Mouse (Mus musculus): ENCODE data around the gene Pdik1l. TPM values are rescaled to one million over a fixed set of nuclear protein-coding genes. Genes with fewer than 3 reads are reported as not detected.
A peak's percentile ranks its signal among the peaks of the same experiment; 100 is the strongest.

Pdik1l gene
- polyA plus RNA-seq, 1 experiment = 13.3 TPM

DNA sequence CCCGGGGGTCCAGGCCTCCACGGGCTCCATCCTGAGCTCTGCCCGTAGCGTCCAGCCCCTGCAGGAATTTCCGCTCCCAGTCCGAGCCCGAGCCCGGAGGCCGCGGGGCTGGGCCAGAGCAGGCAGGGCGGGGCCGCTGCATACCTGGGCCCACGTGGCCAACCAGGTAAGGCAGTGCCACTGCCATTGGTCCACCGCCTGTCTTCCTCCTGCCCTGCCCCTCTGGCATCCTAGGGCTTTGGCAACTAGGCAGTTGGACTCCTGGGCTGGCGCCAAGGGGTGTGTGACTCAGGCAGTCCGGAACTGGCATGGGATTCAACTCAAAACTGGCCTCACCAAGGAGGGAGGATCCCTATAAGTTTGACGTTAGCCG is 49.4 kb downstream of the Pdik1l start, which contains the start of gene Cnksr1:
Gene Cnksr1 (minus strand): TSS at position 121 of the 373 bp plus-strand sequence.
- no peaks in the 10 kb centered on the region for H3K27me3 ChIP-seq (ENCODE audit: control insufficient read depth, insufficient read depth, low read length)
- no peaks in the 10 kb centered on the region for H3K36me3 ChIP-seq (ENCODE audit: control insufficient read depth, insufficient read depth, low read length)
- DNase-seq = no peak
- no peaks in the 10 kb centered on the region for H3K4me1 ChIP-seq (replicated peaks; ENCODE audit: control insufficient read depth, insufficient read depth, low read length)
- TF ChIP-seq POLR2A (IDR thresholded peaks at IDR 0.05; ENCODE audit: control insufficient read depth, extremely low read depth, insufficient read depth, low read length, poor library complexity) (no peak), CTCF (IDR thresholded peaks at IDR 0.05; ENCODE audit: borderline replicate concordance, control insufficient read depth, extremely low read depth, insufficient read depth, low read length, poor library complexity) (no peak)
- 38% methylated on average over 18 of the region's 18 CpGs for WGBS
- no peak within 1 kb of the TSS for H3K27ac ChIP-seq (ENCODE audit: control insufficient read depth, insufficient read depth, low read length)
- peak within 1 kb of the TSS; percentile 19 for H3K4me3 ChIP-seq (ENCODE audit: control insufficient read depth, insufficient read depth, low read length)

DNA sequence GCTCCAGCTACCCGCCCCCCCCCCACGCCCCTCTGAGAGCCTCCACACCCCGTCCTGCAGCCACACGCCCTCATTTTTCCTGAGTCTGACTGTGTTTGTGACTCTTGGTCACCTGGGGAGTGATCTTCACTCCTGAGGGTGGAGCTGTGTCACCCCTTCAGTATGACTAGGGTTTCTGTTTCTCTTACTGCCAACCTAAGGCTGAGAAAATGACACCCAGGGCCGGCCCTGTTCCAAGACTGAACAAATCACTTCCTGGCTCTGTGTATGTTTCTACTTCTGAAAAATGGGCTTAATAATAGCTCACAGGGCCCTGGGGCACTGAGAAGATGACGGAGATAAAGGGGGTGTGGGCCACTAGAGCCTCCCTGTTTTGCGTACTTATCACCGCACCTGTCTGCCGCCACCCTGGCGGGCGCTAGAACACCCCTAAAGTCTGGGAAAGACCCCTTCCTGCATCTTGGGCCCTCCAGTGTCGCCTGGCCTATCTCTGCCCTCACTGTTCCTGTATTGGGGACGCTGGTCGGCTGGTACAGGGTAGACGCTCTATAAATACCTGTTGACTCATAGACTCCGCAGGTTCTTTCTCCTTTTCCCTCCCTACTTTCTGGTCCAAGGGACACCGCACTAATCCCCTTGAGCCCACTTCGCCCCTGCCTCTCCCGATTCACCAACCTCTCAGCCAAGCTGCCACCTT is 50.0 kb downstream of the Pdik1l start:
- H3K4me3 ChIP-seq (ENCODE audit: control insufficient read depth, insufficient read depth, low read length) = peak overlapping the region; percentile 19
- H3K4me1 ChIP-seq (replicated peaks; ENCODE audit: control insufficient read depth, insufficient read depth, low read length) = no peaks in the 10 kb centered on the region
- DNase-seq = no peak
- WGBS = 84% methylated on average over 19 of the region's 19 CpGs
- TF ChIP-seq POLR2A (IDR thresholded peaks at IDR 0.05; ENCODE audit: control insufficient read depth, extremely low read depth, insufficient read depth, low read length, poor library complexity) = no peak
- TF ChIP-seq CTCF (IDR thresholded peaks at IDR 0.05; ENCODE audit: borderline replicate concordance, control insufficient read depth, extremely low read depth, insufficient read depth, low read length, poor library complexity) = no peak
- no peaks in the 10 kb centered on the region for H3K27me3 ChIP-seq (ENCODE audit: control insufficient read depth, insufficient read depth, low read length)
- no peaks in the 10 kb centered on the region for H3K36me3 ChIP-seq (ENCODE audit: control insufficient read depth, insufficient read depth, low read length)
- no peak overlapping the region for H3K27ac ChIP-seq (ENCODE audit: control insufficient read depth, insufficient read depth, low read length)

DNA sequence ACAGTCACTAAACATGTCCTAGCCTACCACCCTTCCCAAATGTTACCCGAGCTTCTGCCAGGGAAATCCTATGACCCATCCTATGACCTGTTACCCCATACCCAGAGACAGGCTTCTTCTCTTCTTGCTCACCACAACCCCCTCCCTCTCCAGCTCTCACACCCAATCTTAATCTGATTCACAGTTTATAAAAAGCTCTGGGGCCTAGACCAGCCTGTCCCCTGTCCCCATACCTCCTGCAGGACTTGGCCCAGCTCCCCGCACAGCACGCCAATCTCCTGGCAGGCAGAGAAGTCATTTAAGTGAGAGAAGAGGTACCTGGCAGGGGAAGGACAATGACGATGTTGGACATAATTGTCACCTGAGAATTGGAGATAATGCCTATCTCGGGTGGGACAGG is 52.8 kb downstream of the Pdik1l start:
- 92% methylated on average over 5 of the region's 5 CpGs for WGBS
- Histone ChIP-seq H3K4me1 (replicated peaks; ENCODE audit: control insufficient read depth, insufficient read depth, low read length) (no peaks in the 10 kb centered on the region), H3K27me3 (ENCODE audit: control insufficient read depth, insufficient read depth, low read length) (no peaks in the 10 kb centered on the region), H3K4me3 (ENCODE audit: control insufficient read depth, insufficient read depth, low read length) (no peak overlapping the region), H3K27ac (ENCODE audit: control insufficient read depth, insufficient read depth, low read length) (no peak overlapping the region), H3K36me3 (ENCODE audit: control insufficient read depth, insufficient read depth, low read length) (no peaks in the 10 kb centered on the region)
- TF ChIP-seq CTCF (IDR thresholded peaks at IDR 0.05; ENCODE audit: borderline replicate concordance, control insufficient read depth, extremely low read depth, insufficient read depth, low read length, poor library complexity) (no peak), POLR2A (IDR thresholded peaks at IDR 0.05; ENCODE audit: control insufficient read depth, extremely low read depth, insufficient read depth, low read length, poor library complexity) (no peak)
- DNase-seq = no peak

DNA sequence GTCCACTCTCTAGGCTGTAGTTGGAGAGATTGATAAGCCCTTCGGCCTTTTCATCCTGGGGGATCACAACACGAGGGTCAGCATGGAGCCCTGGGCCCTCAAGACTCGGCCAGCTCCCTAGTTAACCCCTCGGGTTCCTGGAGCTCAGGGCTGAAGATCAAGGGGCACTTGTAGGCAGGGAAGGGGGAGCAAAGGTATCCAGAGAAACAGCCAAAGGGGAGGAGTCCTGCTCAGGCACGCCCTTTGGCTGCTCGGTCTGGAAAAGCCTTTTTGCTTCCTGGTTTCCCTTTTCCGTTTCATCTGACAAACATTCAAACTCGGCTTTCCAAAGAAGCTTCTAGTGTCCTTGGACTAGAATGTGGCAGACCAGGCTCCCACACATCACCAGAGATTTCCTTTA is 57.3 kb downstream of the Pdik1l start:
- no peaks in the 10 kb centered on the region for H3K4me1 ChIP-seq (replicated peaks; ENCODE audit: control insufficient read depth, insufficient read depth, low read length)
- WGBS = 76% methylated on average over 8 of the region's 8 CpGs
- DNase-seq = no peak
- no peaks in the 10 kb centered on the region for H3K27me3 ChIP-seq (ENCODE audit: control insufficient read depth, insufficient read depth, low read length)
- H3K36me3 ChIP-seq (ENCODE audit: control insufficient read depth, insufficient read depth, low read length) = no peaks in the 10 kb centered on the region
- TF ChIP-seq POLR2A (IDR thresholded peaks at IDR 0.05; ENCODE audit: control insufficient read depth, extremely low read depth, insufficient read depth, low read length, poor library complexity) = no peak
- TF ChIP-seq CTCF (IDR thresholded peaks at IDR 0.05; ENCODE audit: borderline replicate concordance, control insufficient read depth, extremely low read depth, insufficient read depth, low read length, poor library complexity) = no peak
- H3K4me3 ChIP-seq (ENCODE audit: control insufficient read depth, insufficient read depth, low read length) = no peak overlapping the region
- no peak overlapping the region for H3K27ac ChIP-seq (ENCODE audit: control insufficient read depth, insufficient read depth, low read length)

DNA sequence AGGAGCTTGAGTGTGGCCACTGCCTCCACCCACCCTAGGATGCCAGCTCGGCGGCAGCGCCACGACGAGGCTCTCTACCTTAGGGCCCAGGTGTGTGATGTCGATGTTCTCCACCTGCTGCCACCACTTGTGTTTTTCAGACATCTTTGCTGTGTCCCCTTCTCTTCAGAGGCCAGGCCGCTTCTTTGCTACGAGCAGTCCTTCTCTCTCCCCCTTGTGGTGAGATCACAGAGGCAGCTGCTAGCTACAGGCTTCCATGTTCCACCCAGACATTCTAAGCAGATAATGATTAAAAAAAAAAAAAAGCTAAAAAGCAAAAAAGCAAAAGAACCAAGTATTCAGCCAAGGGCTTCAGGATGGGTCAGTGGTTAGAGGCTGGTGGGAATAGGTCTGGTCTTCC is 60.5 kb downstream of the Pdik1l start, which contains the start of gene Catsper4:
Gene Catsper4 (minus strand): TSS at position 190 of the 400 bp plus-strand sequence.
- Histone ChIP-seq H3K27me3 (ENCODE audit: control insufficient read depth, insufficient read depth, low read length) (no peaks in the 10 kb centered on the region), H3K27ac (ENCODE audit: control insufficient read depth, insufficient read depth, low read length) (no peak within 1 kb of the TSS), H3K4me3 (ENCODE audit: control insufficient read depth, insufficient read depth, low read length) (no peak within 1 kb of the TSS), H3K4me1 (replicated peaks; ENCODE audit: control insufficient read depth, insufficient read depth, low read length) (no peaks in the 10 kb centered on the region), H3K36me3 (ENCODE audit: control insufficient read depth, insufficient read depth, low read length) (no peaks in the 10 kb centered on the region)
- TF ChIP-seq CTCF (IDR thresholded peaks at IDR 0.05; ENCODE audit: borderline replicate concordance, control insufficient read depth, extremely low read depth, insufficient read depth, low read length, poor library complexity) = no peak
- no peak for TF ChIP-seq POLR2A (IDR thresholded peaks at IDR 0.05; ENCODE audit: control insufficient read depth, extremely low read depth, insufficient read depth, low read length, poor library complexity)
- DNase-seq = no peak
- WGBS = 73% methylated on average over 8 of the region's 8 CpGs

Other genes with a start within 250 kb of the Pdik1l start
- gene Zfp683, start 234.1 kb downstream of the Pdik1l start, polyA plus RNA-seq (2012; rRNA removed) = 4.9 and 5.3 TPM in 2 replicates
- gene Crybg2, start 227.1 kb downstream of the Pdik1l start, polyA plus RNA-seq (2012; rRNA removed) = 4.4 and 5.7 TPM in 2 replicates
- 355 and 480 TPM in 2 replicates for gene Cd52, start 192.8 kb downstream of the Pdik1l start, polyA plus RNA-seq (2012; rRNA removed)
- 91.3 and 120 TPM in 2 replicates for gene Ubxn11, start 185.3 kb downstream of the Pdik1l start, polyA plus RNA-seq (2012; rRNA removed)
- gene Sh3bgrl3, start 159.1 kb downstream of the Pdik1l start, polyA plus RNA-seq (2012; rRNA removed) = 1,368 and 1,549 TPM in 2 replicates
- 127 and 145 TPM in 2 replicates for gene Cep85, start 100.8 kb downstream of the Pdik1l start, polyA plus RNA-seq (2012; rRNA removed)
- 0.17 and 0.36 TPM in 2 replicates for gene Gm7534, start 84.9 kb downstream of the Pdik1l start, polyA plus RNA-seq (2012; rRNA removed)
- 0.11 and 0.16 TPM in 2 replicates for gene Catsper4, start 60.5 kb downstream of the Pdik1l start, polyA plus RNA-seq (2012; rRNA removed)
- gene Cnksr1, start 49.5 kb downstream of the Pdik1l start, polyA plus RNA-seq (2012; rRNA removed) = 3.6 and 4.3 TPM in 2 replicates
- gene E130218I03Rik, start 44.2 kb downstream of the Pdik1l start, polyA plus RNA-seq (2012; rRNA removed) = not detected in 2 replicates
- 14.8 and 15.1 TPM in 2 replicates for gene Zfp593, start 42.3 kb downstream of the Pdik1l start, polyA plus RNA-seq (2012; rRNA removed)
- gene Gm30191, start 41.0 kb downstream of the Pdik1l start, polyA plus RNA-seq (2012; rRNA removed) = not detected in 2 replicates
- 5.2 and 6.6 TPM in 2 replicates for gene Grrp1, start 33.8 kb downstream of the Pdik1l start, polyA plus RNA-seq (2012; rRNA removed)
- gene Trim63, start 27.2 kb upstream of the Pdik1l start, polyA plus RNA-seq (2012; rRNA removed) = 0.43 and 5.9 TPM in 2 replicates
- gene Slc30a2, start 55.3 kb upstream of the Pdik1l start, polyA plus RNA-seq (2012; rRNA removed) = 1.1 and 2.0 TPM in 2 replicates
- gene Extl1, start 96.0 kb upstream of the Pdik1l start, polyA plus RNA-seq (2012; rRNA removed) = 8.9 and 10.3 TPM in 2 replicates
- 12.2 and 12.3 TPM in 2 replicates for gene Pafah2, start 108.4 kb upstream of the Pdik1l start, polyA plus RNA-seq (2012; rRNA removed)
- gene Stmn1, start 180.4 kb upstream of the Pdik1l start, polyA plus RNA-seq (2012; rRNA removed) = 134 and 274 TPM in 2 replicates
- 47.6 and 52.0 TPM in 2 replicates for gene Paqr7, start 208.8 kb upstream of the Pdik1l start, polyA plus RNA-seq (2012; rRNA removed)
- gene Aunip, start 223.1 kb upstream of the Pdik1l start, polyA plus RNA-seq (2012; rRNA removed) = 2.1 and 3.8 TPM in 2 replicates
- gene Mtfr1l, start 247.5 kb upstream of the Pdik1l start, polyA plus RNA-seq (2012; rRNA removed) = 69.2 and 77.3 TPM in 2 replicates